Mouse (Mus musculus) ES-Bruce4 (cell line): ENCODE measurements around the gene Rbm47.

Source experiments
- EP300 ChIP-seq: IDR thresholded peaks from 2 replicates; pipeline ENCODE4 v1.6.1; 2011; ENCODE audit warnings: low read depth, low read length; ENCODE audit not compliant: insufficient read depth
- POLR2A ChIP-seq: IDR thresholded peaks from one replicate; pipeline ENCODE4 v1.8.1; 2011; ENCODE audit warnings: low read length; ENCODE audit not compliant: insufficient read depth

DNA sequence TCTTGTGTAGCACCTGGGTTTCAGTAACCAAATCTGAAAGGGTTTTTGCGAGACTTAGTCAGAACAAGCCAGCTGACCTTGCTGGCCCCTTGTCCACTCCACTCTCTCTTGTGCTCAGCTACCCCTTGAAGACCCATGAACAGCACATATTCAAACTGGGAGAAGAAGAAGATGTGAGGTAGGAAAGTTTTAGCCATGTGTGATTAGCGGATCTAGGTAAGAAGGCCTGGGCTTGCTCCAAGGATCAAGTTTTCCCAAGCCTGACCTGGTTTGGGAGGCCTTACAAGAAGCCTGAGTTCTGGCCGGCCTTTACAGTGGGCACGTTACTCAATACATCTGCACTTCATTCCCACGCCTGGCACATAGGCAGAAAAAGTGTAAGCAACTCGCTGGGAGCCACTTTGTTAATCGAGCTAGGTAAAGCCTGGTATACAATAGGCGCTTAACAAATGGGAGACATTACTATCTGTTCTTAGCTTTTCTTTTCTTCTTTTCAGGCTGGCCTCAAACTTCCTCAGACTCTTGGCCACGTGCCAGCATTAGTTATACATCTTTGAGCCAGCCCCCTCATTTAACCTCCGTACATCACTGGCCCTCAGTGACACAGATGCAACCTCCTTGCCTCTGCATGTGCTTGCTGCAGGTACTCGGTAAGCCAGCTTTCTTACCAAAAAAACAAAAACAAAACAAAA lies 37.6 kb downstream of the Rbm47 start:
- TF ChIP-seq EP300 (no peak), POLR2A (no peak)
